Mouse (Mus musculus) lung, postnatal 0 days (tissue): ENCODE measurements at regions not wholly inside any gene's neighbourhood (a gene's known extent, or its start where the extent isn't known, plus 50 kb on each side); places are given as distances from the start of the nearest gene placed in this dataset.

Experiments
- CTCF ChIP-seq: IDR thresholded peaks from 2 replicates; pipeline ENCODE4 v1.5.1; 2016; ENCODE audit warnings: antibody characterized with exemption, mild to moderate bottlenecking
- EP300 ChIP-seq: IDR thresholded peaks from 2 replicates; pipeline ENCODE4 v1.6.1; 2016; ENCODE audit warnings: antibody characterized with exemption, mild to moderate bottlenecking, control low read depth

DNA sequence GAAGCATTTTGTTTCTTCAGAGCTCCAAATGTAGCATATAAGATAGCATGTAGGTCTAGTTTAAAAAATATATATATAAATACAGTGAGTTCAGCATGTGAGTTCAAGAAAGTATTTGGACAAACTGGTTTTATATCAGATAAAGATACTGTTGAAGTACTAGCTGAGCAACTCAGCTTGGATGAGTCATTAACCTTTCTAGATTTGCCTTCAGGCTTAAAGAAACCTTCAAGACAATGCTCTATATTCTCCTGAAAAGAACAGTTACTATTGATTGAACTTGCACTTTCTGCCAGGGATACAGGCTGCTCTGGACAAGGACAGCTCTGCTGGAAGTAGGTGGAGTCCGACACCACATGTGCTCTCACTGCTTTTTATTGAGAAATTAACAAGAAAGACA is 104.9 kb downstream of the Ogfrl1 start:
- TF ChIP-seq CTCF, result no peak
- TF ChIP-seq EP300, result no peak
